Mouse (Mus musculus) stomach, postnatal 0 days (tissue): Measurements from ENCODE around the gene Nat14.

ENCODE experiments used
- CTCF ChIP-seq: IDR thresholded peaks from 2 replicates; pipeline ENCODE4 v1.5.1; 2016; ENCODE audit warnings: antibody characterized with exemption, low read depth, mild to moderate bottlenecking, moderate library complexity
- EP300 ChIP-seq: optimal IDR thresholded peaks from 2 replicates; pipeline ENCODE3; 2016; ENCODE audit warnings: antibody characterized with exemption

GRCm38 (mm10) chr7:4948386-4948785 is 26.6 kb downstream of the Nat14 start:
- TF ChIP-seq CTCF (no peak), EP300 (no peak)
